Mouse (Mus musculus) cerebral cortex, adult 2 months (tissue): ENCODE data around the gene Podn.

Source experiments
- WGBS: fragments of 180-500 bp; shearing (Covaris S2); methylation state at CpG from one replicate; pipeline ENCODE4 v1.1.7; 2018; 5-methylcytosine and 5-hydroxymethylcytosine counted together

The Podn gene

GRCm38 (mm10) chr4:107966416-107967109 lies 129.7 kb downstream of the Podn start:
- 56% methylated on average over 5 of the region's 5 CpGs for WGBS
